Mouse (Mus musculus) cerebellum, postnatal 14 days (tissue): ENCODE results near the gene Capsl.

Experiments used
- DNase-seq, 2 experiments: peaks; one replicate each; pipeline ENCODE4 v3.0.0; 2021; ENCODE audit warnings: mixed read lengths in 2 of 2

Capsl gene

GRCm38 (mm10) chr15:9435534-9436180 lies at the start of gene Capsl:
TSS of gene Capsl (plus strand) at chr15:9436028.
- DNase-seq, result peak; percentile 39 to 72

- no peak for DNase-seq
These were observed 26.4 kb upstream of the Capsl start for GRCm38 (mm10) chr15:9409475-9409874.

GRCm38 (mm10) chr15:9421163-9421562 lies 14.7 kb upstream of the Capsl start:
- no peak for DNase-seq

- DNase-seq, result no peak
These were observed 8.0 kb upstream of the Capsl start for GRCm38 (mm10) chr15:9427849-9428248.

- no peak for DNase-seq
These were observed 6.0 kb upstream of the Capsl start for GRCm38 (mm10) chr15:9429843-9430242.

- DNase-seq, result no peak
These were observed 16.2 kb downstream of the Capsl start for GRCm38 (mm10) chr15:9451999-9452398.

- no peak for DNase-seq
These were observed 17.0 kb downstream of the Capsl start for GRCm38 (mm10) chr15:9452842-9453241.

- peak; percentile 46 to 59 for DNase-seq
These were observed 18.4 kb downstream of the Capsl start for GRCm38 (mm10) chr15:9454198-9454597.

GRCm38 (mm10) chr15:9455241-9455640 lies 19.4 kb downstream of the Capsl start:
- DNase-seq, result peak; percentile 66 to 75

GRCm38 (mm10) chr15:9463521-9464027 lies 27.7 kb downstream of the Capsl start:
- no peak for DNase-seq

GRCm38 (mm10) chr15:9464039-9464438 lies 28.2 kb downstream of the Capsl start:
- no peak for DNase-seq

- peak; percentile 63 to 72 for DNase-seq
These were observed 35.3 kb downstream of the Capsl start for GRCm38 (mm10) chr15:9471053-9471685.

- DNase-seq, result no peak
These were observed 36.3 kb downstream of the Capsl start for GRCm38 (mm10) chr15:9472167-9472566.

GRCm38 (mm10) chr15:9472618-9473017 lies 36.8 kb downstream of the Capsl start:
- no peak for DNase-seq

GRCm38 (mm10) chr15:9473188-9473587 lies 37.4 kb downstream of the Capsl start:
- no peak for DNase-seq

- DNase-seq, result no peak
These were observed 53.7 kb downstream of the Capsl start for GRCm38 (mm10) chr15:9489417-9490118.

- DNase-seq, result no peak
These were observed 56.2 kb downstream of the Capsl start for GRCm38 (mm10) chr15:9492077-9492476.
